Mouse (Mus musculus) thymus, postnatal 10 days (tissue): ENCODE results near the gene AC131692.1.

Experiments used
- DNase-seq, 2 experiments: peaks; one replicate each; pipeline ENCODE4 v3.0.0; 2021; ENCODE audit warnings: low spot score in 2 of 2

AC131692.1 gene

DNA sequence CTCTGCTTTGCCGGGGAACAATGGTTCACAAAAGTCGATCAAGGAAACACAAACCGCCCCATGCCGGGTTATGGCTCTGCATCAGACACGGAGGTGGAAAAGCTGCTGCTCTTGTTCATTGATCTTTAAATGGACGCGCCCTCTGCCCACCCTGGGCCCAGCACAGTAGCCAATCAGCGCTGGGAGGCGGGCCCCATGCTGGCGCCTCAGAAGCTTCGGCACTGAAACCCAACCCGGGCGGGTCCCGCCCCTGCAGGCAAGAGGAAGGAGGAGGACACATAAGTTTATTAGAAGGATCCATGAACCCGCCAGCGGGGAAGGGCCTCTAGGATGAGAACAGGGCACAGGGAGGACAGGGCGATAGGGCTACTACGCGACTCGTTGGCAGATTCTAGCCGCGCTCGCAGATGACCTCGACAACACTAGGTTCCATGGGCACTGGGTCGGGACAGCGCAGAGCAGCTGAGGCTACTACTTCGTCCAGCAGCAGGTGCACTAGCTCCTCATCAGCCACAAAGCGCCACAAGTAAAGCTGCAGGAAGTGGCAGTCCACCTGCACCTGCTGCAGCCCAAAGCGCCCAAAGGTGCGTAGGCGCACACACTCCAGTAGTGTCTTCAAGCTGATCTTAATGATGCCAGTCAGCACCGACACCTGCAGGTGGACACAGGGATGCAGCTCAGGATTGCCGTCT lies 26.3 kb upstream of the AC131692.1 start, which contains the start of gene Tm7sf2:
Gene Tm7sf2, minus strand, starts transcription at position 650 of the 692 bp plus-strand sequence.
- peak; percentile 81 to 83 for DNase-seq

GRCm38 (mm10) chr19:6068951-6069350 lies 25.3 kb upstream of the AC131692.1 start:
- DNase-seq: peak in 1 of 2 experiments; percentile 47

GRCm38 (mm10) chr19:6069851-6070250 lies 24.4 kb upstream of the AC131692.1 start:
- no peak for DNase-seq

DNA sequence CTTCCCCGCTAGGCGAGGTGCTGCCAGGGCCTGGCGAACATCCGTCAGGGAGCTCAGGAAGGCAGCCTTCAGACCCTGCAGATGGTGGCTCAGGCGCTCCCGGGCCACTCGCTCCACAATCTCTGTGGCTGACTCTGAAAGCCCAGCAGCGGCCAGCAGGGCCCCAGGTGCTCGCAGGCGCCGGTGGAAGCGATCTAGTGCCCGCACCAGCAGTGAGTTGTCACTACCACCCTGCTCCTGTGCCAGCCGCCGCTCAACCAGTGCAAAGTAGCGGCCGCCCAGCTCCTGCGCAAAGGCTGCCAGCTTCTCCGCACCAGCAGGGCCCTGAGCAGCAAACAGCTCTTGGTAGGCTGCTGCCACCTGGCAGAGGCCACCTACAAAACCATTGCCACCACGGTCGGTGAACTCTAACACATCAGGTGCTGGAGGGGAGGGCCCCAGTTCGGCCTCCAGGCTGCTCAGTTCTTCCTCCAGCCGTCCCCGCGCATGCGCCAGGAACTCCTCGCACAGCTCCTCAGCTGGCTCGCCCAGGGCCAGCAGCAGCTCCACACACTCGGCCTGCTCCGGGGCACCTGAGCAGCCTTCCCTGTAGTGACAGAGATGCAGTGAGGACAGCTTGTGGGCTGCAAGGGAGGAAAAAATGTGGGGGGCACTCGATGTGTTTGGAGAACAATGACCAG lies 23.5 kb upstream of the AC131692.1 start:
- no peak for DNase-seq

DNA sequence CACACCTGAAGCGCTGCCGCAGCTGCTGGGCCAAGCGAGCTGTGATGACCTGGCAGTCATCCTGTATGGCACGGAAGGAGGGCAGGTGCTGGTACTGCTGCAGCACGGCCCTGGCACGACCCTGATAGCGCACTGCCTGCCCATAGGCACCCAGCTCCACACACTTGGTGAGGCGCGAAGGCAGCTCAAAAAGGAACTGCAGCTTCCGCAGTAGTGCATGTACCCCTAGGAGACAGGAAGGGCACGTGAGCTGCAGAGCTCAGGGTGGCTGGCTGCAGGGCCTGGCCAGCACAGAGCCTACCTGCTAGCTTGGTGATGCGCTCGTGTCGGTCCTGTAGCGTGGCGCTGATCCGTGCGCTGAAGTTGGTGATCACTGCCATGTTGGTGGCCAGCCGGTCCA lies 23.0 kb upstream of the AC131692.1 start:
- no peak for DNase-seq

DNA sequence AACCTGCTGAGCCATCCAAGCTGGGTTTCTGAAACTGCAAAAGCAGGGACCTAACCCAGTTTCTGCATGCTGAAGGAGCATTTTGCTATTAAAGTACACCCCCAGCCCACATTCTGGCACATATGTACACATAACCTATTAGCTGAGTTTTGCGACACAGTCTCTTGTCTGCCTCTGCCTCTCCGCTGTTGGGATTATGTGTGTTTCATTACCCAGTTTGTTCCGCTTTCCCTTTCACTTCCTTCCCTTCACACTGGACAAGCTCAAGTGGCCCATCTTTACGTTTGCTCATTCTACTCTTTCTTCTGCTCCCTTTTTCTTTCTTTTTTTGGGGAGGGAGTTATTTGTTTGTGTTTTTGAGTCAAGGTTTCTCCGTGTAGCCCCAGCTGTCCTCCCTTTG lies 20.3 kb upstream of the AC131692.1 start:
- no peak for DNase-seq

GRCm38 (mm10) chr19:6076564-6077393 lies 17.4 kb upstream of the AC131692.1 start, which contains the start of gene Vps51:
Vps51 (minus strand) TSS chr19:6077231.
- DNase-seq: peak; percentile 79 to 81

GRCm38 (mm10) chr19:6079983-6080480 lies 14.2 kb upstream of the AC131692.1 start, which contains the start of gene Tmem262:
Tmem262 (plus strand) TSS chr19:6080033.
- no peak for DNase-seq

DNA sequence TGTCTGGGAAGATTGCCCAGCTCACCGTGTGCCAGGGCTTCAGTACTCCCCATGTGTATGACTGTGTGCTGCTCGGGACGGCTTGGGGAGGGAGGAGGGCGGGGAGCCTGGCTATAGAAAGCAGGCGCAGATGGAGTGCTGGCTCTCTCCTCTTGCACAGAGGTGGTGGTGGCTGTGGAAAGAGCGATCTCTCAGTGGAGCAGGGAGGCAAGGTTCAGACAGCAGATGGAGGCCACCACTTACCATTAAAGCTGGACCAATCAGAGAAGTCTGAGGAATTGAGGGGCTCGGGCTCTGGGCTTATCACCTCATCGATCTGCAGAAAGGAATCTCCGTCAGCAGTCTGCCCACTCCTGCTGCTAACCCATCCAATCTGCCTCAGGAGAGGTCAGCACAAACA lies 12.1 kb upstream of the AC131692.1 start, which contains the start of gene Gm28374:
Gene Gm28374, minus strand, starts transcription at position 101 of the 400 bp plus-strand sequence.
- DNase-seq: no peak

DNA sequence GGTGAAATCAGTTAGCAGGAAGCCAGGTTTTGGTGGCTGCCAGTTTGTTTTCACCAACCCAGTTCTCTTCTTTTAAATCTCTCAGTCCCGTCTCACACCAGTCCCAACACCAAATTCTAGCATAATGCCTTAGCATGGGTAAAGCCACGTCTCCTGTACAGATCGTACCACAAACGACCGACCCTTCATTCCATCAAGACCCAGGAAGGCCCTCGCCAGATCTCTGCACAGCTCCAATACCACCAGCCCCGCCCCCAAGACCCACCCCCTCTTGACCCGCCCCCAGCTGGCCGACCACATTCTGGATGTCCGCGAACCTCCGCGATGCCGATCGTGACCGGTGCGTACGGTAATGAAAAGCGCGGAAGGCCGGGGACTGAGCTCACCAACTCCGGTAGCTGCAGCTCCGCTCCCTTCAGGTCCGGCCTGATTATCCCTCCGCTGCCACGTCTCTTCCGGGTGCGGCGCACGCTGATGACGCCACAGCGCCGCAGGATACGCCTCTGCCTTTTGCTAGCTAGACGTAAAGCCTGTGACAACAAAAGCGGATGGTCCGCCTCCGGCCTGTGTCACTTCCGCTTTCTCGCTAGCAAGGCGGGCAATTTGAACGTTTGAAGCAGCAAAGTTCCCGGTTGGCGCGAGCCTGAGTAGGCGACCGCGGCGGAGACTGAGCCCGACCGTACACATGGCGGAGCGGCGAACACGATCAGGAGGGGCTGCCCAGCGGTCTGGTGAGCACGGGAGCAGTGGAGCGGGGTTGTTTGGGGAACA lies 9.6 kb upstream of the AC131692.1 start, which contains the start of the genes Zfpl1 and Cdca5:
Gene Zfpl1, minus strand, starts transcription at position 479 of the 771 bp plus-strand sequence.
Gene Cdca5, plus strand, starts transcription at position 506 of the 771 bp plus-strand sequence.
- DNase-seq: peak; percentile 94 to 96

DNA sequence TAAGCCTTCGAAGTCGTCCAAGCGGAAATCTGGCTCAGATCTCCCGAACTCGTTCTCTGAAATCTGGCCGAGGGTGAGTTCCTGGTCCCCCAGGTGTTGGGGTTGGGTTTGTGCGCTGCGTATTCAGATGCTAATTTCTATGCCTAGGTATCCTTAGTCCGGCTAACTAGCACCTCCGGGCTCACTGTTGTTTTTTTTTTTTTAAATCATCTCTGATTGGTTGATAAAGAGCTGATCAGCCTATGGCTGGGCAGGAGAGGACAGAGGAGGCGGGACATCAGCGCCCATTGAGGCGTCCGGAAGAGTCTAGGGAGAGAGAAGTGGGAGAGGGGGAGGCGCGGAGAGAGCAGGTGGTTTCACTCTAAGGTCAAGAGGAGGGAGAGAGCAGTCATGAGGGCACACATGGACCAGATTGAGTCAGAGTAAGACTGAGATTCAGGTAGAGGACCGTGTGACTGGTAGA lies 8.8 kb upstream of the AC131692.1 start:
- DNase-seq: peak; percentile 52 to 55

GRCm38 (mm10) chr19:6088841-6089240 lies 5.4 kb upstream of the AC131692.1 start:
- no peak for DNase-seq

DNA sequence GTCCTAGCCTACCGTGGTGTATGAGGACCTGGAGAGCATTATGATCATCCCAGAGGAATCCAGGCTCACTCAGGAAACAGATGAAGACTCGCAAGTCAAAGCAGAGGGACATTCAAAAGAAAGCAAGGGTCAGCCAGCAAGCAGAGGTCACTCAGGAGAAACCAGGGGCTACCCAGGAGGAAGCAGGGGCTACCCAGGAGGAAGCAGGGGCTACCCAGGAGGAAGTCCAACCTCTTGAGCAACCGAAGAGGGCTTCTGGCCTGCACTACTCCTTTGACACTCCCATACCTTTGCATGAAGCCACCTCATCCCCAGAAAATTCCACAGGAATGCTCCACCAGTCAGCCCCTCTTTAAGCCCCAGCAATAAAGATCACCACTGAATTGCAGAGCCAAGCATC lies 3.6 kb downstream of the AC131692.1 start:
- no peak for DNase-seq

DNA sequence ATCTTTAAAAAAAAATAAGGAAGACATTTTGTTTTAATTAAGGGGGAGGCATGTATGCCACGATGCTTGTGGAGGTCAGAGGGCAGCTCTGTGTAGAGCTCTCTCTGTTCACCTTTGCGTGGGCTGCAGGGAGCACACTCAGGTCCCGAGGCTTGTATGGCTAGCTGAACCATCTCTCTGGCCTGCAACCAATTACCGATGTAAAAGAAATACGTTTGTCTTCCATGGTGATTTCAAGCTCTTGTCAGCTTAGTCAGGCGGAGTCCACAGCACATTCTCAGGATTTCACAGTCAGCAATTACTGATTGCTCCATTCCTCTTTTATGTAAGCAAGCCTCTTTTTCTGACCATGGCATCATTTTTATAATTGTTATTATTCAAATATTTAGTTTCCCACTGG lies 7.0 kb downstream of the AC131692.1 start:
- no peak for DNase-seq

GRCm38 (mm10) chr19:6102169-6102853 lies 8.1 kb downstream of the AC131692.1 start:
- DNase-seq: no peak

DNA sequence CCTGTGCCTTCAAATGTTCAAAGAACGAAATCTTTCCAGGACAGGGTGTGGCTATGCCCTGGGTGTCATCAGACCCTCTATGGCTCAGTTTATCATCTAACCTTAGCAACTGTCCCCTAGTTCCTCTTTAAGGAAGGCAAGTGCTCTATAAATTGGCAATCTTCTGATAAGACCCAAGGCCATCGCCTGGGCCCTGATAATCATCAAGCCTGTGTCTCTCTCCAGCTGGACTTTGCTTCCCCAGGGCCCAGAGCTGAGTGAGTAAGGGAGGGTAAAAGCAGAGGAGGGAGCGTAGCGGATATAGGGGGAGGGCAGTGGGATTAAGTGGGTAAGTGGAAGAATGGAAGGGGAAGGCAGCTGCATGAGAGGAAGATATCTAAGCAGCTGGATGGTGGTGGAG lies 10.3 kb downstream of the AC131692.1 start:
- DNase-seq: no peak

- no peak for DNase-seq
Observed at GRCm38 (mm10) chr19:6105586-6105985, 11.4 kb downstream of the AC131692.1 start, which contains the start of gene Naaladl1. Naaladl1 (plus strand) TSS chr19:6105782.

GRCm38 (mm10) chr19:6113116-6113515 lies 18.9 kb downstream of the AC131692.1 start:
- no peak for DNase-seq

GRCm38 (mm10) chr19:6116113-6116850 lies 22.1 kb downstream of the AC131692.1 start:
- DNase-seq: no peak
